Mouse (Mus musculus) ovary, adult 18-20 months (tissue): Measurements from ENCODE around the gene Fbxo6.

Source experiments
- DNase-seq: peaks from one replicate; pipeline ENCODE4 v3.0.0; 2022; ENCODE audit warnings: low spot score, mixed read lengths

Fbxo6 gene

GRCm38 (mm10) chr4:148160436-148161390 is 8.8 kb upstream of the Fbxo6 start, which contains the start of the genes Fbxo44 and Fbxo2:
Gene Fbxo44 (minus strand): TSS chr4:148160482.
Gene Fbxo2 (plus strand): TSS chr4:148160621.
- DNase-seq: no peak

GRCm38 (mm10) chr4:148159544-148160435 is 7.8 kb upstream of the Fbxo6 start:
- peak; percentile 90 for DNase-seq

- no peak for DNase-seq
These were observed 6.8 kb upstream of the Fbxo6 start for GRCm38 (mm10) chr4:148158436-148159348.

- DNase-seq: no peak
These were observed 3.0 kb upstream of the Fbxo6 start for GRCm38 (mm10) chr4:148154982-148155381.

- DNase-seq: no peak
These were observed 2.1 kb upstream of the Fbxo6 start for GRCm38 (mm10) chr4:148154006-148154405.

- DNase-seq: no peak
These were observed 607 bp upstream of the Fbxo6 start for GRCm38 (mm10) chr4:148152547-148152946.

- no peak for DNase-seq
These were observed 1.0 kb downstream of the Fbxo6 start for GRCm38 (mm10) chr4:148150953-148151266.

- no peak for DNase-seq
These were observed 1.7 kb downstream of the Fbxo6 start for GRCm38 (mm10) chr4:148150242-148150641.

GRCm38 (mm10) chr4:148149540-148149939 is 2.4 kb downstream of the Fbxo6 start:
- no peak for DNase-seq

GRCm38 (mm10) chr4:148147714-148148113 is 4.2 kb downstream of the Fbxo6 start:
- no peak for DNase-seq

- no peak for DNase-seq
These were observed 8.2 kb downstream of the Fbxo6 start for GRCm38 (mm10) chr4:148143721-148144120.

GRCm38 (mm10) chr4:148140098-148141011 is 11.6 kb downstream of the Fbxo6 start:
- DNase-seq: peak; percentile 86

GRCm38 (mm10) chr4:148139767-148140097 is 12.2 kb downstream of the Fbxo6 start:
- DNase-seq: no peak

- no peak for DNase-seq
These were observed 14.4 kb downstream of the Fbxo6 start for GRCm38 (mm10) chr4:148137503-148137902.

GRCm38 (mm10) chr4:148134988-148135387 is 17.0 kb downstream of the Fbxo6 start:
- DNase-seq: no peak

GRCm38 (mm10) chr4:148131497-148132081 is 20.4 kb downstream of the Fbxo6 start:
- DNase-seq: no peak

- DNase-seq: peak; percentile 63
These were observed 21.2 kb downstream of the Fbxo6 start, which contains the start of gene Draxin for GRCm38 (mm10) chr4:148130561-148131413. Gene Draxin (minus strand): TSS chr4:148130698.

- no peak for DNase-seq
These were observed 21.8 kb downstream of the Fbxo6 start, which contains the start of gene Mad2l2 for GRCm38 (mm10) chr4:148130133-148130532. Gene Mad2l2 (plus strand): TSS chr4:148130384.

- DNase-seq: no peak
These were observed 23.3 kb downstream of the Fbxo6 start for GRCm38 (mm10) chr4:148128672-148129071.
